In the genomic region with DNA sequence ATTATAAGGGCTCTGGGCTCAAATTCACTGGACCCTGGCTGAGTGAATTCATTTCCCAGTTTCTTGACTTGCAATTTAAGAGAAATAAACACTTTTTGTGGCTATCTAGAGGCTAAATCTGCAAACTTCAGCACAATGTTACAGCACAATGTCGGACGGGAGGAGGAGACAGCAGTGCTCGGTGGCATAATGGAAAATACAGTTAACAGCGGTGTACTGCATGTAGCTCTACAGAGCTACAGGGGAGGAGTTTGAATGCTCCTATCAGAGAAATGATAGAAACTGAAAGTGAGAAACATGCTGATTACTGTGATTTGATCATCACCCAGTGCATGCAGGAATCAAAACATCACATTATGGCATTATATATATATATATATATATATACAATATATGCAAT, we compare ENCODE assay signal across 26 mouse cellular contexts.
A peak's percentile ranks its signal among the peaks of the same experiment; 100 is the strongest.
DNase-seq lines count a peak whose midpoint lies in the region; ATAC-seq and TF ChIP-seq lines count a peak whose summit lies in the region.
"Had no signal": no experiment of that assay in that cellular context is flagged by ENCODE, and none has a peak within 500 bp of the region (broad histone marks: within the 10 kb centered on the region; RNA-seq: fewer than 3 reads in every experiment).

No protein-coding gene starts in this region.

- peak; percentile 82 for DNase-seq in CD4-positive helper T cell, adult 2 months (ENCODE audit: low read depth, low spot score)
- DNase-seq in urinary bladder, postnatal 25 days (ENCODE audit: low spot score), result no peak
- no peak for DNase-seq in spleen, postnatal 36 days (ENCODE audit: low spot score in 2 of 2)
- DNase-seq in adrenal gland, adult 18-20 months (ENCODE audit: low spot score in 2 of 2), result no peak
- DNase-seq in cerebellum, adult 2 months, result no peak
- DNase-seq: adrenal gland, adult 2 months; adrenal gland, postnatal 14 days; cerebellum, adult 11 months; cerebellum, adult 8-10 months; cerebellum, postnatal 10 days; cerebellum, postnatal 36 days; gastrocnemius, postnatal 14 days; heart, adult 2 months; heart, postnatal 14 days; heart, postnatal 4 days; kidney, adult 18-20 months had no signal

- H3K27me3 ChIP-seq in cerebellum, adult 2 months (ENCODE audit: control insufficient read depth, insufficient read depth, low read length), result no peaks in the 10 kb centered on the region
- H3K27me3 ChIP-seq: heart, embryonic 13.5 days; hindbrain, embryonic 15.5 days had no signal

- H3K4me1 ChIP-seq in cerebellum, adult 2 months (ENCODE audit: control insufficient read depth, insufficient read depth, low read length), result peaks cover 34% of the 10 kb centered on the region
- H3K4me1 ChIP-seq: forebrain, embryonic 10.5 days; forebrain, embryonic 13.5 days; hindbrain, embryonic 15.5 days had no signal

- WGBS in cerebellum, adult 2 months, result 97% methylated on average over 4 of the region's 4 CpGs

- no peak for TF ChIP-seq POLR2A in cerebellum, adult 2 months (IDR thresholded peaks at IDR 0.05; ENCODE audit: borderline replicate concordance, insufficient read depth, low read length)

- TF ChIP-seq CTCF in cerebellum, adult 2 months (IDR thresholded peaks at IDR 0.05; ENCODE audit: borderline replicate concordance, insufficient read depth, low read depth, low read length), result no peak

- H3K27ac ChIP-seq in cerebellum, adult 2 months (ENCODE audit: insufficient read depth, low read length), result no peak overlapping the region
- H3K27ac ChIP-seq: forebrain, embryonic 10.5 days; forebrain, embryonic 13.5 days; heart, adult 2 months; heart, embryonic 10.5 days; heart, embryonic 13.5 days; hindbrain, embryonic 15.5 days had no signal

- no peak overlapping the region for H3K4me3 ChIP-seq in cerebellum, adult 2 months (replicated peaks; ENCODE audit: insufficient read depth, low read depth, low read length)
- H3K4me3 ChIP-seq: forebrain, embryonic 10.5 days; forebrain, embryonic 13.5 days; heart, adult 2 months; heart, embryonic 10.5 days; heart, embryonic 13.5 days; hindbrain, embryonic 15.5 days had no signal

- peak; percentile 100 for ATAC-seq in CD4-positive, CD25-positive, alpha-beta regulatory T cell, adult 4 months
- peak; percentile 42 for ATAC-seq in common myeloid progenitor, adult 5-6 weeks (replicated peaks; ENCODE audit: low read depth, poor library complexity, severe bottlenecking)
- peak; percentile 100 for ATAC-seq in inflammation-experienced regulatory T-cells, adult 6 months
- ATAC-seq: forebrain, embryonic 13.5 days; forebrain, embryonic 16.5 days; intestine, embryonic 16.5 days had no signal

Comparison
In these comparisons a context has a peak if more than half of its experiments do, and no peak if none do; other contexts are left out.
1. ATAC-seq: peak in every context shown above with its lines; median percentile 100 in CD4-positive, CD25-positive, alpha-beta regulatory T cell, adult 4 months; 100 in inflammation-experienced regulatory T-cells, adult 6 months; 42 in common myeloid progenitor, adult 5-6 weeks.